Mouse (Mus musculus): ENCODE results near the gene Olfr700. TPM values are rescaled to one million over a fixed set of nuclear protein-coding genes. Genes with fewer than 3 reads are reported as not detected.
"Not testable (repeated sequence)": the region's sequence is repeated elsewhere in the genome, so short reads cannot be mapped to it uniquely, and the experiment has no call there.

The Olfr700 gene
- polyA plus RNA-seq (2016; fragmentation: Nextera tagmentation; extraction: Ambion mirVana) = not detected in 2 replicates

DNA sequence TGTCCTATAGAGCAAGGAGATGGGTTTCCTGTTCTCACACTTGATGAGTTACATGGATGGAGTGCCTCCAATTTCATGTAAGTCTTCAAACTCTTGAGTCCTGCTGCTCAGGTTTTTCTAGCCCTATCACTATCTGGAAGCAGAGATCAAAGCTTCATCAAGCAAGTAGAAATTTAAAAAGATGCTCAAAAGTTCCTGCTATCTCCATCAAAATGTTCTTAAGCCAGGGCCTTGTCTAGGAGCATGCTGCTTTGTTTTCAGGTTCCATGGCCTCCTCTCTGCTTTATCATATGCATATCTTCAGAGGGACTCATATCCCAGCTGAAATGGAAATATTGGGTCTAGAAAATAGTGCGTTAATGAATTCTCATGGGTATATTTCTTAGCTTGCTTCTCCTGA is at the start of gene Olfr700:
Gene Olfr700 (minus strand): TSS at position 101 of the 400 bp plus-strand sequence.
- no peak within 1 kb of the TSS for H3K27ac ChIP-seq
- H3K27me3 ChIP-seq = no peaks in the 10 kb centered on the region
- H3K9ac ChIP-seq = no peak within 1 kb of the TSS
- ATAC-seq (ENCODE audit: low FRiP score) = no peak
- no peak within 1 kb of the TSS for H3K4me3 ChIP-seq
- no peak within 1 kb of the TSS for H3K4me2 ChIP-seq (replicated peaks)
- 89% methylated on average over 1 of the region's 1 CpGs for WGBS
- no peaks in the 10 kb centered on the region for H3K36me3 ChIP-seq
- H3K9me3 ChIP-seq (replicated peaks) = no peaks in the 10 kb centered on the region
- no peaks in the 10 kb centered on the region for H3K4me1 ChIP-seq

DNA sequence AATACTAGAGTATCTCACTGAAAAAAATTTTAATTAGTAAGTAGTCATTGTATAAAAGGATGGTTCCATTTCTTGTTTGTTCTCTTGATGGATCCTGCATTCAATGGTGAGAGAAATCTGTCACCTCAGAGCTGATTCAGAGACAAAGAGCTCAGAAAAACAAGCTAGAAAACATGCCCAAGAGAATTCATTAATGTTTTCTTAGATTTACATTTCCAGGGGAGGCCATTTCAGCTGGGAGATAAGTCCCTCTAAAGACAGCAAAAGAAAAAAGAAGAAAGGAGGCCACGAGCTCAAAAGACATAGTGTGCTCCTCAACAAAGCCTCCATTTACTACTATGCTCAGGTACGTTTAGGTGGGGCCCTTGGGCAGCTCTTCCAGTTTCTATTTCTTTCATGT is 34.4 kb upstream of the Olfr700 start, which contains the start of gene Olfr703:
Gene Olfr703 (plus strand): TSS at position 301 of the 400 bp plus-strand sequence.
- Histone ChIP-seq H3K4me2 (replicated peaks) (no peak within 1 kb of the TSS), H3K36me3 (no peaks in the 10 kb centered on the region), H3K27ac (no peak within 1 kb of the TSS), H3K27me3 (no peaks in the 10 kb centered on the region), H3K9ac (no peak within 1 kb of the TSS), H3K9me3 (replicated peaks) (no peaks in the 10 kb centered on the region), H3K4me3 (no peak within 1 kb of the TSS), H3K4me1 (no peaks in the 10 kb centered on the region)
- no peak for ATAC-seq (ENCODE audit: low FRiP score)
- WGBS = 63% methylated on average over 2 of the region's 2 CpGs

DNA sequence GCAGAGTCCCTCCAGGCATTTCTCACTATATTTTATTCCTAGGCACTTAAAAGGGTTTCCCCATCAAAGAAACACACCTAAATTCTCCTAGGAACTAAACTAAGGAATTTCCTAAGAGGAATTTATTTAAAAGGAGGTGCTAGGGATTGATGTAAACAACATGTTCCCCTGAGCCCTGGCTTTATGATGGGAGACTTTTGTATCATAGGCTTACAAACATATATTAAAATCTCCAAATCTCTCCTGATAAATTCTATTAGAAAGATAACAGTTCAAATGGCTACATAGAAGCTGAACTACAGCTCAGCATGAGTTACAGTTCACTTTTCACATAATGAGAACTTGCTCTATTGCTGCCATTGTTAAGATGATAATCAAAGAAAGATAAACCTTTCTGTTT is 25.2 kb upstream of the Olfr700 start, which contains the start of gene Olfr702:
Gene Olfr702 (minus strand): TSS at position 101 of the 400 bp plus-strand sequence.
- no peak within 1 kb of the TSS for H3K9ac ChIP-seq
- H3K36me3 ChIP-seq = no peaks in the 10 kb centered on the region
- no peak within 1 kb of the TSS for H3K27ac ChIP-seq
- no peak within 1 kb of the TSS for H3K4me2 ChIP-seq (replicated peaks)
- H3K4me1 ChIP-seq = no peaks in the 10 kb centered on the region
- no peak for ATAC-seq (ENCODE audit: low FRiP score)
- no peaks in the 10 kb centered on the region for H3K27me3 ChIP-seq
- H3K4me3 ChIP-seq = no peak within 1 kb of the TSS
- no peaks in the 10 kb centered on the region for H3K9me3 ChIP-seq (replicated peaks)

DNA sequence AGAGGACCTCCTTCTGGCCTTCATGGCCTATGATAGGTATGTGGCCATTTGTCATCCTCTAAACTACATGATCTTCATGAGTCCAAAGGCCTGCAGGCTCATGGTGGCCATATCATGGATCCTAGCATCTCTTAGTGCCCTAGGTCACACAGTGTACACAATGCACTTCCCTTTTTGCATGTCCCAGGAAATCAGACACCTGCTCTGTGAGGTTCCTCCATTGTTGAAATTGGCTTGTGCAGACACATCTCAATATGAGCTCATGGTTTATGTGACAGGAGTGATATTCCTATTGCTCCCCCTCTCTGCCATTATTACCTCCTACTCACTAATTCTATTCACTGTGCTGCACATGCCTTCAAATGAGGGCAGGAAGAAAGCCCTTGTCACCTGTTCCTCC is 9.8 kb upstream of the Olfr700 start:
- no peak overlapping the region for H3K4me2 ChIP-seq (replicated peaks)
- H3K4me3 ChIP-seq = no peak overlapping the region
- H3K27me3 ChIP-seq = no peaks in the 10 kb centered on the region
- H3K27ac ChIP-seq = no peak overlapping the region
- no peak overlapping the region for H3K9ac ChIP-seq
- H3K36me3 ChIP-seq = no peaks in the 10 kb centered on the region
- ATAC-seq (ENCODE audit: low FRiP score) = no peak
- H3K4me1 ChIP-seq = no peaks in the 10 kb centered on the region
- H3K9me3 ChIP-seq (replicated peaks) = no peaks in the 10 kb centered on the region

DNA sequence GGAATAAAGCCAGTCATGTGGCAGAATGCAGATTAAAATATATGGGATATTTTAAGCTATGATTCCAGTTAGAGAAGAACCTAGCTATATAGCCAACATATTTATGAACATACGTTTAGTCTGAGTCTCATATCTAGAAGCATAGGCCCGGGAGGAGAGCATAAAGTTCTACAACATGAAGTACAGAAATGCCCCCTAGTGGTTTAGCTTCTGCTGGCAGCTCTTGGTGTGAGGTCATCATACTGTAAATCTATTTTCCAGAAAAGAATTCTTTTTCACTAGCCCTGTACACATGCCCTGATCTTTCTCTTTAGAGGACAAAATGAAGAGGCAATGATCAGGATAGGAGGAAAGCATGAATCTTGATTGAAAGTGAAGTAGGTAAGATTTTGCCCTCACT is 7.1 kb upstream of the Olfr700 start:
- no peak for ATAC-seq (ENCODE audit: low FRiP score)
- Histone ChIP-seq H3K4me2 (replicated peaks) (no peak overlapping the region), H3K9ac (no peak overlapping the region), H3K27me3 (no peaks in the 10 kb centered on the region), H3K4me1 (no peaks in the 10 kb centered on the region), H3K27ac (no peak overlapping the region), H3K36me3 (no peaks in the 10 kb centered on the region), H3K9me3 (replicated peaks) (no peaks in the 10 kb centered on the region), H3K4me3 (no peak overlapping the region)
- 61% methylated on average over 2 of the region's 2 CpGs for WGBS

DNA sequence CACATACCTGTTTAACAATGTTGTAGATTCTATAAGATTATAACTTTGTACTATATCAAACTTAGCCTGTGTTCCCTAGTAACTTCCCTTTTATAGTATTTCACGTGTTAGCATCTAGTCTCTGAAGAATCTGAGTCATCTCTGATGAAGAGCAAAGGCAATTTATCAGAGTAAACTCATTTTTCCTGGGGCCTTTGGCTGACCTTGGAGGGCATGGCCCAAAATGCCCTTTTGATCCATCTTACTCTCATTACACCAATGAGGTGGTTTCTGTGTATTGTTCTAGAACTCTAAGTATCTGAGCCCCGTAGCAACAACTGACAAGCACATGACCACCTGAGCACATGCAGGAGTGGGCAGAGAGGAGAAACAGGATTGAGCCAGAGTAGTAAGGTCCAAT is 5.2 kb upstream of the Olfr700 start, which contains the start of gene Olfr701:
Gene Olfr701 (plus strand): TSS at position 301 of the 400 bp plus-strand sequence.
- H3K27me3 ChIP-seq = no peaks in the 10 kb centered on the region

DNA sequence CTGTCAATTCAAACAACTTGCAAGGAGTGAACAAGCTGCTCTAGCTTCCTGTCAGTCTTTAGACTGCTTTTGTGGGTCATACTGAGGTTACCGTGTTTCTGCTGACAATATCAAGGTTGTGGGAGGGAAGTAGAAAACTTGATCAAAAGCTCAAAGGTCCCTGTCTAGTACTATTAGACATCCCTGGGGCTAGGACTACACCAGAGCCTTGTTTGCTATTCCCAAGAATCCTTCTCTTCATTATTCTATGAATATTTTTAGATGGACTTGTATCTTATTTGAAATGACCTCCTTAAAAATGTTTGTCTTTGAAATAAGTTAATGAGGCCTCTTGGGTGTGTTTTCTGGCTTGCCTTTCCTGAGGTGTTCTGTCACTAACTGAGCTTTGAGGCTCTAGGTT is 15.5 kb downstream of the Olfr700 start, which contains the start of gene Olfr699:
Gene Olfr699 (minus strand): TSS at position 101 of the 400 bp plus-strand sequence.
- H3K9me3 ChIP-seq (replicated peaks) = peaks cover 5% of the 10 kb centered on the region; the same call in 1 of the 2 replicates
- H3K27me3 ChIP-seq = no peaks in the 10 kb centered on the region
- no peaks in the 10 kb centered on the region for H3K36me3 ChIP-seq
- no peak within 1 kb of the TSS for H3K4me2 ChIP-seq (replicated peaks)
- no peak for ATAC-seq (ENCODE audit: low FRiP score)
- no peak within 1 kb of the TSS for H3K4me3 ChIP-seq
- no peak within 1 kb of the TSS for H3K27ac ChIP-seq
- H3K4me1 ChIP-seq = no peaks in the 10 kb centered on the region
- WGBS = 92% methylated on average over 1 of the region's 1 CpGs
- H3K9ac ChIP-seq = no peak within 1 kb of the TSS

More for the DNA sequence above, 5.2 kb upstream of the Olfr700 start, which contains the start of gene Olfr701:
- Histone ChIP-seq H3K9ac (no peak within 1 kb of the TSS), H3K4me1 (no peaks in the 10 kb centered on the region), H3K4me2 (replicated peaks) (no peak within 1 kb of the TSS), H3K9me3 (replicated peaks) (no peaks in the 10 kb centered on the region), H3K4me3 (no peak within 1 kb of the TSS), H3K27ac (no peak within 1 kb of the TSS), H3K36me3 (no peaks in the 10 kb centered on the region)
- 83% methylated on average over 2 of the region's 2 CpGs for WGBS
- no peak for ATAC-seq (ENCODE audit: low FRiP score)

DNA sequence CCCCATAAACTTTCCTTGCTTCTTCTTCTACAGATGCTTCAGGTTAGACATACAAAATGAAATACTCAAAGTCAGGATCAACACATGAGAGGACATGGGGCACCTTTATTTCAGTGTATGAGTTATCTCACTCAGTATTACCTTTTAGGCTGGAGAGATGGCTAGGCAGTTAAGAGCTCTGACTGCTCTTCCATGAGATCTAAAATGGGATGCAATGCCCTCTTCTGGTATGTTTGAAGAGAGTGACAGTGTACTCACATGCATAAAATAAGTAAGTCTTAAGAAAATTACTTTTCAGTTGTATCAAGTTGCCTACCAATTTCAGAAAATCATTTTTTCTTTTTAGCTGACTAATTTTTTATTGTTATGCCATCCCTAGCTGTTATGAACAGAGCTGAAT is 20.3 kb downstream of the Olfr700 start:
- ATAC-seq (ENCODE audit: low FRiP score) = no peak
- no peak overlapping the region for H3K9ac ChIP-seq
- H3K9me3 ChIP-seq (replicated peaks) = no peaks in the 10 kb centered on the region; the same call in 1 of the 2 replicates
- H3K27me3 ChIP-seq = no peaks in the 10 kb centered on the region
- no peaks in the 10 kb centered on the region for H3K36me3 ChIP-seq
- no peak overlapping the region for H3K27ac ChIP-seq
- H3K4me3 ChIP-seq = no peak overlapping the region
- no peaks in the 10 kb centered on the region for H3K4me1 ChIP-seq
- H3K4me2 ChIP-seq (replicated peaks) = no peak overlapping the region

DNA sequence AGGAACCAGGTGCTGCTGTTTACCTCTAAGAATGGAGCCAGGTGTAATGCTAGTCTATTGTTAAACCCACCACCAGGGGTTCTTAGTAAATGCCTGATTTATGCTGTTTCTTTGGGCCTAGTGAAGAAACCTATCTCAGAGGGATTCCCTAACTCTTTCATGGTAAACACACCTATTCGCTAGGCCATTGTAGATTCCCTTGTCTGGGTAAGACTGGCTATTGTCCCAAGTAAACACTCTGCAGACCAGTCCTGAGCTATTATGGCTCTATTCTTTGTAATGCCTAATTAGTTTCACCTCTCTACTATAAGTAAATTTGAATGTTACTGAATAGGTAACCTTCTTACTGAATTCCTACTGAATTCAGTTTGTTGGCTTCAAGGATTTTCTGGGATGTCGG is 47.6 kb downstream of the Olfr700 start:
- not testable (repeated sequence) for H3K36me3 ChIP-seq; H3K27ac ChIP-seq; H3K9me3 ChIP-seq (replicated peaks); ATAC-seq (ENCODE audit: low FRiP score); H3K4me1 ChIP-seq; H3K9ac ChIP-seq; H3K4me3 ChIP-seq; H3K4me2 ChIP-seq (replicated peaks); H3K27me3 ChIP-seq
- 92% methylated on average over 2 of the region's 2 CpGs for WGBS

DNA sequence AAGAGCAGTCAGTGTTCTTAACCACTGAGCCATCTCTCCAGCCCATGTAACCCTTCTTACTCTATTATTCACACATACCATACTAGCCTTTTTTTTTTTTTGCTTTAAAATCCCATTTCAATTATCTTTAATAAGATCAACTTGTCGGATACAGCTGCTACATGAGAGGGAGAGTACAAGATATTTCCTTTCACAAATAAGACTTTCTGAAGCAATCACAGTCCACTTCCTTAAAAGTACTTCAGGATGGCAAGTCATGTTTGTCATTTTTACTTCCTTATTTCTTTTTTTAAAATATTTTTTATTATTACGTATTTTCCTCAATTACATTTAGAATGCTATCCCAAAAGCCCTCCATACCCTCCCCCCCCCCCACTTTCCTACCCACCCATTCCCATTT is 49.8 kb downstream of the Olfr700 start:
- H3K36me3 ChIP-seq = no peaks in the 10 kb centered on the region
- H3K9me3 ChIP-seq (replicated peaks) = peaks cover 4% of the 10 kb centered on the region; the same call in 1 of the 2 replicates
- no peaks in the 10 kb centered on the region for H3K4me1 ChIP-seq
- ATAC-seq (ENCODE audit: low FRiP score) = no peak
- 98% methylated on average over 2 of the region's 2 CpGs for WGBS
- H3K4me3 ChIP-seq = no peak overlapping the region
- H3K4me2 ChIP-seq (replicated peaks) = no peak overlapping the region
- H3K9ac ChIP-seq = no peak overlapping the region
- no peak overlapping the region for H3K27ac ChIP-seq
- no peaks in the 10 kb centered on the region for H3K27me3 ChIP-seq

Other genes with a start within 250 kb of the Olfr700 start
- not detected in 2 replicates for gene Olfr693, start 128.2 kb downstream of the Olfr700 start, polyA plus RNA-seq (2016; fragmentation: Nextera tagmentation; extraction: Ambion mirVana)
- gene Olfr694, start 117.0 kb downstream of the Olfr700 start, polyA plus RNA-seq (2016; fragmentation: Nextera tagmentation; extraction: Ambion mirVana) = not detected in 2 replicates
- gene Olfr695, start 92.4 kb downstream of the Olfr700 start, polyA plus RNA-seq (2016; fragmentation: Nextera tagmentation; extraction: Ambion mirVana) = not detected in 2 replicates
- not detected in 2 replicates for gene Olfr697, start 66.4 kb downstream of the Olfr700 start, polyA plus RNA-seq (2016; fragmentation: Nextera tagmentation; extraction: Ambion mirVana)
- not detected in 2 replicates for gene Olfr698, start 53.4 kb downstream of the Olfr700 start, polyA plus RNA-seq (2016; fragmentation: Nextera tagmentation; extraction: Ambion mirVana)
- not detected in 2 replicates for gene Olfr699, start 15.6 kb downstream of the Olfr700 start, polyA plus RNA-seq (2016; fragmentation: Nextera tagmentation; extraction: Ambion mirVana)
- gene Olfr701, start 5.3 kb upstream of the Olfr700 start, polyA plus RNA-seq (2016; fragmentation: Nextera tagmentation; extraction: Ambion mirVana) = not detected in 2 replicates
- gene Olfr702, start 25.1 kb upstream of the Olfr700 start, polyA plus RNA-seq (2016; fragmentation: Nextera tagmentation; extraction: Ambion mirVana) = not detected in 2 replicates
- not detected in 2 replicates for gene Olfr703, start 34.5 kb upstream of the Olfr700 start, polyA plus RNA-seq (2016; fragmentation: Nextera tagmentation; extraction: Ambion mirVana)
- gene Olfr704, start 54.4 kb upstream of the Olfr700 start, polyA plus RNA-seq (2016; fragmentation: Nextera tagmentation; extraction: Ambion mirVana) = not detected in 2 replicates
- gene Olfr705, start 68.1 kb upstream of the Olfr700 start, polyA plus RNA-seq (2016; fragmentation: Nextera tagmentation; extraction: Ambion mirVana) = not detected in 2 replicates
- gene Olfr706, start 79.3 kb upstream of the Olfr700 start, polyA plus RNA-seq (2016; fragmentation: Nextera tagmentation; extraction: Ambion mirVana) = not detected in 2 replicates
- not detected in 2 replicates for gene Olfr707, start 92.4 kb upstream of the Olfr700 start, polyA plus RNA-seq (2016; fragmentation: Nextera tagmentation; extraction: Ambion mirVana)
- not detected in 2 replicates for gene Olfr1532-ps1, start 99.2 kb upstream of the Olfr700 start, polyA plus RNA-seq (2016; fragmentation: Nextera tagmentation; extraction: Ambion mirVana)
- gene Olfr709-ps1, start 123.4 kb upstream of the Olfr700 start, polyA plus RNA-seq (2016; fragmentation: Nextera tagmentation; extraction: Ambion mirVana) = not detected in 2 replicates
- not detected in 2 replicates for gene Olfr710, start 139.5 kb upstream of the Olfr700 start, polyA plus RNA-seq (2016; fragmentation: Nextera tagmentation; extraction: Ambion mirVana)
- gene Olfr6, start 155.1 kb upstream of the Olfr700 start, polyA plus RNA-seq (2016; fragmentation: Nextera tagmentation; extraction: Ambion mirVana) = not detected in 2 replicates
- not detected in 2 replicates for gene Olfr711, start 166.6 kb upstream of the Olfr700 start, polyA plus RNA-seq (2016; fragmentation: Nextera tagmentation; extraction: Ambion mirVana)
- gene Olfr2, start 197.2 kb upstream of the Olfr700 start, polyA plus RNA-seq (2016; fragmentation: Nextera tagmentation; extraction: Ambion mirVana) = not detected in 2 replicates
- not detected in 2 replicates for gene Olfr713, start 222.3 kb upstream of the Olfr700 start, polyA plus RNA-seq (2016; fragmentation: Nextera tagmentation; extraction: Ambion mirVana)

Measured in hindbrain, embryonic 12.5 days (tissue).